Mouse (Mus musculus) CD4-positive, CD25-positive, alpha-beta regulatory T cell, adult 2 months (primary cell): ENCODE measurements at regions not wholly inside any gene's neighbourhood (a gene's known extent, or its start where the extent isn't known, plus 50 kb on each side); places are given as distances from the start of the nearest gene placed in this dataset.

Experiments
- DNase-seq: peaks from one replicate; pipeline ENCODE4 v3.0.0-alpha.2; 2012; ENCODE audit warnings: low read depth, low spot score

GRCm38 (mm10) chr12:106389214-106389613, 379.2 kb downstream of the Vrk1 start:
- DNase-seq: no peak

DNA sequence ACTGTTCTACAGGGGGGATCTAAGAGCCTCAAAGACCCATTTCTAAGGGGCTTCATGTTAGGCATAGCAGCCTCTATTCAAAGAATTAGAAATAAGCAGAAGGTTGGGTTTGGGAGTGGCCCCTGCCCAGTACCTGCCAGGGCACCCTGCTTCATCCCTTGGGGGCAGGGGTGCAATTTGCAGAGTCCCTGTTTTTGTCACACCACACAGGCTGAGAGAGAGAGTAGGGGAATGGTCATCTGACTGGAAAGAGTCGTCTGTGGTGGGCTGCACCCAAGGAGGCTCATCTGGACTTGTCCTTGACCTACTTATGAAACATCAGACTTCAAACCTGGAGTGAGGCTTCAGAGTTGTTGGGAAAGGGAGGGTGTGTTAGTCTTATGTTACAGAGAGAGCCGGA, 382.3 kb downstream of the Vrk1 start:
- no peak for DNase-seq

GRCm38 (mm10) chr12:106399085-106399484, 389.1 kb downstream of the Vrk1 start:
- no peak for DNase-seq

GRCm38 (mm10) chr12:106411075-106411474, 401.0 kb downstream of the Vrk1 start:
- peak; percentile 73 for DNase-seq

DNA sequence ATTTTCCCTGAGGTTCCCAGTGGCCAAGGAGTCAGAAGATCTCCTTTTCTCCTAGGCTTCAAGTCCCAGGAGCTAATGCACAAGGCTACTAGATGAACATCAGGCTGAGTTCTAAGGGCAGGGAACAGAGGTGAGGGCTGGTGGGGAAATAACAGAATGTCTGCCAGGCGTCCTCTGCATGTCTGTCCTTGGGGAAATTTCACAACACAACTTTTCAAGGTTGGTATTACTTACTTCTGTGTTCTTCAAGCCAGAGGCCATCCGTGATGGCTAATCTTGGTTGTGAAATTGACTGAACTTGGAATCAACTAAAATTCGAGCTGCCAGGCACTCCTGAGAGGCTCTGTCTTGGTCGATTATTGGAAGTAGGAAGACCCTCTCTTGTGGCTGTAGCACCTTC, 416.6 kb downstream of the Vrk1 start:
- DNase-seq: no peak

- no peak for DNase-seq
Observed at GRCm38 (mm10) chr12:106429991-106430390, 420.0 kb downstream of the Vrk1 start.

- no peak for DNase-seq
Observed at GRCm38 (mm10) chr12:106445151-106445550, 435.1 kb downstream of the Vrk1 start.

DNA sequence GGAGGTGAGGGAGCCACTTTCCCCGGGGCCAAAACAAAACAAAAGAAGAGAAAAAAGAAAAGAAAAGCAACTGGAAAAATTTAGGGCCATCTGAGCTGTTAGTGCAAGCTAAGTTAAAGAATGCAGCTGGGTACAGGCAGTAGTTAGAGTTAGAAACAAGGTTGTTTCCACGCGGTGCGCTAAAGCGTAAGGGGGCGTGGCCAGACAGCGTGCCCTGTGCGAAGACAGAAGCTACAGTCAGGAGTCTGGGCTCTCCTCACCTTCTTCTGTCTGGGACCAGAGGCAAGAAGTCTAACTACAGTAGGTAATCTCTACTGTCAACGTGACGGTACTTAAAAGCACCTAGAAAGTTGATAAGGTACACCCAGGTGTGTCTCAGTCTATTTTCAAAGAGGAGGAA, 435.9 kb downstream of the Vrk1 start:
- DNase-seq: peak; percentile 10

DNA sequence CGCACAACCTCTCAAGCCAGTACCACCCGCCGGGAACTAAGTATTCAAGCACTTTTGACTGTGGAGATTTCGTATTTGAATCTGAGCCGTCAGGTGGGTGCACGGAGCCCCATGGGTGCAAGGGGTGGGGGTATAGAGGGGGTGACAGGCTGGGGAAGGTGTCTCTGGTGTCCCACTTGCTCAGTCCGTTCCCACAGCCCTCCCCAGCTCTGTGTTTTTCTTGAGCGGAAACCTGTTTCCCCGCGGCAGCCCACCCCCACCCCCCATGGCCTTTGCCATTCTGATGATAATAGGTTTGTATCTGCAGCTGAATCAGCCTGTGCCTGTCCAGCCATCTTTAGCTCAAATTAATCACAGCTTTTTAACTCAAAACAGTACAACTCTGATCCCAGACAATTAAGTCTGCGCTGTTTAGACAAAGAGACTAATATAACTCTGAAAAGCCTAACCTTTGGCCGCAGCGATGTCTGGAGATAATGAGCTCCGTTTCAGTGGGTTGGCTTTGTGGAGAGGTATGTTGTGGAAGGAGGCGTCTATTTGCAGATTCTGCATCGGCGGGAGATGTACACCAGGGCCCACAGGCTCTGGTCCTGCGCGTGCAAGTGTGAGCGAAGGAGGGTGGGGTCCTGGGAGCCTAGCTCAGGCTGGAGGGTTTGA, 437.0 kb downstream of the Vrk1 start:
- DNase-seq: no peak

- DNase-seq: no peak
Observed at GRCm38 (mm10) chr12:106448551-106448950, 438.5 kb downstream of the Vrk1 start.

DNA sequence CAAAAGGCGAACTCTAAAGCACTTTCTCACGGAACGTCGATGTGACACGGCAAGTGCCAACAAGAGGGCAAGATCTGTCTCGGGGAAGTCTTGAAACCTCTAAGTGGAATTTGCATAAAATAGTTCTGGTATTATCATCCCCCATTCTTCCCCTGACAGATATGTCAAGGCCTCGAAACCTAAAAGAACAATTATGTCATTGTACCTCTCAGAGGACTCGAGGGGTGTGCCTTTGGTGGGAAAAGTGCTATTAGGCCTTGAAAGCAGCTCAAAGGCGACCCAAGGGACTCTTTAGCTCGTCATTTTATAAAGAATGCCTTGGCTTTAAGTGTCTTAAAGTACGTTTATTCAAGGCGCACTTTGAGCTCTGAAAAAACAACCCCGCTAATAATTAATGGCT, 443.5 kb downstream of the Vrk1 start:
- DNase-seq: no peak

DNA sequence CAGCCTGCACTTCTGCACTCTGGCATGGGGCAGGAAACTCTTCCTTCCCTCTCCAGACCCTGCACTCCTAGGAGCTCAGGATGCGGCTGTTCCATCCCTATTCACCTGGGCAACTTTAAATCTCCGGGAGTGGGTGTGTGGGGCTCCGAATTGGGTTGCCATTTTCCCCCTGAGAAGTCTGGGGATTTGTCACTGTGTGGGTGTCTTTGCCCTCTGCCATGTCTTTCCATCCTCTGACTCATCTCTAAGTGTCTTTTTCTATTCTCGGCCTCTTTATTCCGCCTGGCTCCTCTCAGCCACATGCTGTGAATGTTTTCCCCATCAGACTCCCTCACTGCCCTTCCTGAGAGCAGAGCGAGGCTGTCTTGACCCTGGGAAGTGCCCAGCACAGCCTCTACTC, 448.2 kb downstream of the Vrk1 start:
- no peak for DNase-seq

DNA sequence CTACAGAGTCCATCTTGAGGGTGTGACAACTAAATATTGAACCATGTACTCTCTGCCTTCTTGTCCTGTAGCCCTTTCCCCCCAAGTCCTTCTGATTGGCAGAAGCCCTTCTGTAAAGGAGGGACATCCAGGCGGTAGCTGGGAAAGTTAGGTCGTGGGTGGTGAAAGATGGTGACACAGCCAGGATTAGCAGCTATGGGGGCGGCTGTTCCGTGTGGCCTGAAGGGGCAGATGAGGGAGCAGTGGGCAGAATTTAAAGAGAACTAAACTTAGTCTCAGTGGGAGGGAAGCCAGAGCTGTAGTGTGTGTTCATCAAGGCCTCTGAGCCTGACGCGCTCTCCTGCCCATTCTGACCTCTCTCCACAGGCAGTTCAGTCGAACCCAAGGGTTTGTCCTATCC, 450.6 kb downstream of the Vrk1 start:
- no peak for DNase-seq

DNA sequence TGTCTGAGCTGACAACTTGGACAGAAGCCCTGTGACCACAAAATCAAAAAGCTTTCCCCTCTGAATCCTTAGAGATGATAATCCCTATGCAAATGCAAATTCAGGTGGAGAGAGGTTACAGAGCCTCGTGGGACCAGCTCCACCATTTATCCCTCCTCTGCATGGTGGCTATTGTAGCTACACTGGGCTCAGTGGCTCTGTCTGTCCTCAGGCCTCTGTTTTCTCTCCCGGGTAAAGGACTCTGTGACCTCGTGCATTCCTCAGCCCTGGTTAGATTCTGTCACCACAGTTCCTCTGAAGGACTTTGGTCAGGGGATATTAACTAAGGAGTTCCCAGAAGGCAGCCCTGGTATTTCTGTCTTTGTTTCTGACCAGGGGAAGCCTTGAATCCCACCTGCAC, 452.3 kb downstream of the Vrk1 start:
- DNase-seq: no peak

- DNase-seq: no peak
Observed at GRCm38 (mm10) chr12:106464701-106465100, 454.7 kb downstream of the Vrk1 start.

DNA sequence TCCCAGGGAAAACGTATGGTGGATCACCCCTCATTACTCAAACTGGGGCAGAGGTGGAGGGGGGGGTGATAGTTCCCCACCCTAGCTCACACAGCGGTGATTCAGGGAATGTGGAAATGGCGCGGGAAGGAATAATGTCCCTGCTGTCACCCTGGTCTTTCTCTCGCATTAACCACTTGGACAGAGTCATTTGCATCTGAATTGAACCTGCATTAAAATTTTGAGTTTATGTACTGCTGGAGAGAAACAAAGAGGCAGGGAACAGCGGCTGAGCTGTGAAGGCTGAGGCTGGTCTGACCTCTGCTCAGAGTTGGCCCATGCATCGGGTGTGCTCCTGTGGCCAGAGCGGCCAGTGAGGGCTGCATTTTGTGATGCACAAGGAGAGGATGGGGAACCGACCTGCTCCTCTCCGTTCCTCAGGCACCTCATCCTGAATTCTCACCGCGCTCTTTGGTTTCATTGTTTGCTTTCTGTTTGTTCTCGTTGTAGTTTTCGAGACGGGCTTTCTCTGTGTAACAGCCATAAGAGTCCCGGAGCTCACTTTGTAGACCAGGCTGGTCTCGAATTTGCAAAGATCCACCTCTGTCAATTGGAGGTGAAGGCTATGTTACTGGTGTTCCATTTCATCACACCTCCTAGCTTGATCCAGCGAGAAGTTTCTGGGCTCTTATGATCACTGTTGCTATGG, 458.3 kb downstream of the Vrk1 start:
- DNase-seq: no peak

DNA sequence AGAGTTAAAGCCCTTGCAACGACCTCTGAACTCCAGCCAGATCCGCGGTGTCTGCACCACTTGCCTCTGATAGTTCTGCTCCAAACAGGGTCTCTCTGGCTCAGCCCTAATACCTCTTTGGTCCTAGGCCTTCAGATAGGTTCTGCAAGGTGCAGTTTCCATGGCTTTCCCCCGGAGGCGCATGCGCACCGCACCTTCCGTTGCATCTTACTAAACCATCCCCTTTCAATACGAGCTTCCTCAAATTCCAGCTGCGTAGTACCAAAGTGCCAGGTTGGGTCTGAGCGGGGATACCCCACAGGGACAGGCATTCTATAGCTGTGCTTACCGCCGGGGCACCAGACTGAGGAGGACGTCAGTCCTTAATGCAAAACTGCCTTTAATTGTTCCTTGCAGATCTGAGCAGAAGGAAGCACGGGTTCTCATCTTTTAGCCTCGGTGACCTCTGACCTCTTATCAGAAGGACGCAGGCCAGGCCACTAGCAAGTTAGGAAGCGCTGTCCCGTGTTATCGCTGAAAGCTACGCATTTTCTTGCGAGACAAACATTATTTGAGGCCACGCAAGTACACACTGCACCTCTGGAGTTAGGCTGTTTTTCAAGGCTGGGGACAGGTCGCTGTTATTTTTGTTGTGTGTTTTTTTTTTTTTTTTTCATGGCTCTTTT, 464.6 kb downstream of the Vrk1 start:
- peak; percentile 73 for DNase-seq

DNA sequence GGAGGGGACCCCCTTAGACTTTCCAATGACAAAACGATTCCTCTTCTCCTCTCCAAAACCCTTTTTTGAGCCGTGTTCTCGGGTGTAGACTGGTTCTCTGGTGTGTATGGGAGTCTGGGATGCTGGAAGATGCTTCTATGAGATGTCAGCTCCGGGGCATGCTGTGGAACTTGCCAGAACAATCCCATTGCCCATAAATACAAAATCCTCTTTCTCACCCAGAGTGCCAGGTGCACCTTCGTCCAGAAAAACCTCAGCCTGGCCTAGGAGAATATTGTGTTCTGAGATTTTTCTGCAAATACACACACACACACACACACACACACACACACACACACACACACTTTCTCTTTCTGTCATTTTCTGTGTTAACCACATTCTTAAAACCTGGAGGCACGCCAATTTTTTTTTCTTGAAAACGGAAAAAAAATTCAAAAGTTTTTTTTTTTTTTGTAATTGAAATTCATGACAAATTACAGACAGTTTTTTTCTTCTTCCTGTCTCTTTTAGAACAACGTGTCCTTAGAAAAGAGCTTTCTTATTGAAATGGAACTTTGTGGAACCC, 465.5 kb downstream of the Vrk1 start:
- peak; percentile 71 for DNase-seq

DNA sequence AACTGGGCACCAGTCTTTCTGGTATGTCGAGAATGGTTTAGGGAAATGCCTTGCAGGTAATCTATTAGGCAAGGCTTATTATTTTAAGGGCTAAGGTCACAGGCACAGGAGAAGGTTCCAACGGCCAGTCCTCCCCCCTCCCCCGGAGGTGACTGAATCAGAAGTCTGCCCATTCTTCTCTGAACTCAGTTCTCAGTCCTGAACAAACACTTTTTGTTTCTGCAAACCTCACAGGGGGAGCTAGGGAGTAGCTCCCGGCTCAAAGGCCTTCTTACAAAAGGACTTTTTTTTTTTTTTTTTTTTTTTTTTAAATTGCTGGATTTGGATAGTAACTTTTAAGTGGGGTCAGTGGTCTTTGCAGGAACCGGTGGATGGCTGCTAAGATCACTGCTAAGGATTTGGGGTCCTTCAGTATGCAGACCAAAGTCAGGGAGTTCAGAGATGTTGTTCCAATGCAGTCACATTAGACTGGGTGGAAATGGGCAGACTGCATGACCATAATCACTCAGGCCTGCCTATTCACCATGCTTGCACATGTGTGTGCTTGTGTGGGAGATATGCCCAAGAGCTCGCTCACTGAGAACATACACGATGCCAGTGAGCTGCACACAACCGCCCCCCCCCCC, 467.1 kb downstream of the Vrk1 start:
- peak; percentile 23 for DNase-seq

GRCm38 (mm10) chr12:106477731-106478130, 467.7 kb downstream of the Vrk1 start:
- no peak for DNase-seq

- DNase-seq: peak; percentile 34
Observed at GRCm38 (mm10) chr12:106478381-106478781, 468.4 kb downstream of the Vrk1 start.
